In the genomic region with DNA sequence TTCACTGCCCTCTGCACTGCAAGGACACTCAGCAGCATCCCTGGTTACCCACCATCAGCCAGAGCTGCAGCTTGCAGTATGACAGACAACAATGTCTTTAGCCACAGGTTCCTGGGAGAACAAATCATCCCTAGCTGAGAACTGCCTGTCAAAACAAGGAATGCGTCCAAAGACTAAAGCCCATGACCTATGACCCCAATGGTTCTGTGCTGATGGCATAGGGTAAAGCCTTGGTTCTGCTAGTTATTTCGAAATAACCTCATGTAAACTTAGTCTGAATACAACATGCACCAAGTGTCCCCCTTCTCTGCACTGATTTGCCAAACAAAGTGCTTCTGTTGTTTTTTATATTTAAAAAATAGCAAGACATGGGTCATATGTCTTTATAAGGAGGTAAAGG, we compare ENCODE assay signal across 25 mouse cellular contexts.
A peak's percentile ranks its signal among the peaks of the same experiment; 100 is the strongest.
DNase-seq lines count a peak whose midpoint lies in the region; ATAC-seq and TF ChIP-seq lines count a peak whose summit lies in the region.
"Had no signal": no experiment of that assay in that cellular context is flagged by ENCODE, and none has a peak within 500 bp of the region (broad histone marks: within the 10 kb centered on the region; RNA-seq: fewer than 3 reads in every experiment).

No protein-coding gene starts in this region.

- no peak for ATAC-seq in liver, postnatal 0 days
- no peak for ATAC-seq in liver, embryonic 11.5 days (replicated peaks; ENCODE audit: low FRiP score)
- ATAC-seq: activated CD4-positive, CD25-positive, alpha-beta regulatory T cell, adult 4 months; forebrain, embryonic 13.5 days; forebrain, embryonic 16.5 days had no signal

- no peaks in the 10 kb centered on the region for H3K9me3 ChIP-seq in liver, postnatal 0 days (ENCODE audit: low read length)
- H3K9me3 ChIP-seq in liver, embryonic 11.5 days (ENCODE audit: control insufficient read depth, low read length): no peaks in the 10 kb centered on the region
- H3K9me3 ChIP-seq: embryonic facial prominence, embryonic 10.5 days; embryonic facial prominence, embryonic 13.5 days; forebrain, embryonic 10.5 days; forebrain, embryonic 13.5 days; hindbrain, embryonic 12.5 days; hindbrain, embryonic 15.5 days had no signal

- H3K27ac ChIP-seq in liver, postnatal 0 days (ENCODE audit: low read depth): peak overlapping the region; percentile 53
- no peak overlapping the region for H3K27ac ChIP-seq in liver, embryonic 11.5 days (ENCODE audit: low read depth, low read length)
- H3K27ac ChIP-seq in bone marrow, adult 2 months (ENCODE audit: control insufficient read depth, insufficient read depth, low read depth, low read length, poor library complexity): peak overlapping the region; percentile 95
- H3K27ac ChIP-seq: embryonic facial prominence, embryonic 10.5 days; embryonic facial prominence, embryonic 13.5 days; forebrain, embryonic 10.5 days; forebrain, embryonic 13.5 days; hindbrain, embryonic 12.5 days; hindbrain, embryonic 15.5 days had no signal

- WGBS in liver, postnatal 0 days (ENCODE audit: insufficient replicate concordance): 60% methylated on average over 2 of the region's 2 CpGs
- 59% methylated on average over 2 of the region's 2 CpGs for WGBS in liver, embryonic 11.5 days
- 59% methylated on average over 2 of the region's 2 CpGs for WGBS in bone marrow, adult 2 months

- TF ChIP-seq EP300 in liver, postnatal 0 days (IDR thresholded peaks at IDR 0.05; ENCODE audit: low read depth): no peak

- no peak for TF ChIP-seq POLR2A in bone marrow, adult 2 months (IDR thresholded peaks at IDR 0.05; ENCODE audit: borderline replicate concordance, control insufficient read depth, low read depth, low read length)

- H3K27me3 ChIP-seq in liver, postnatal 0 days (ENCODE audit: insufficient read depth, low read length): no peaks in the 10 kb centered on the region
- no peaks in the 10 kb centered on the region for H3K27me3 ChIP-seq in liver, embryonic 11.5 days (replicated peaks; ENCODE audit: control insufficient read depth, insufficient read depth, low read length)
- H3K27me3 ChIP-seq: embryonic facial prominence, embryonic 13.5 days; forebrain, embryonic 13.5 days; hindbrain, embryonic 12.5 days; hindbrain, embryonic 15.5 days had no signal

- TF ChIP-seq CTCF in liver, postnatal 0 days (IDR thresholded peaks at IDR 0.05; ENCODE audit: low read depth): no peak
- no peak for TF ChIP-seq CTCF in bone marrow, adult 2 months (IDR thresholded peaks at IDR 0.05; ENCODE audit: control insufficient read depth, insufficient read depth, low read length)

- H3K4me1 ChIP-seq in liver, postnatal 0 days (ENCODE audit: insufficient read depth): peaks cover 14% of the 10 kb centered on the region
- no peaks in the 10 kb centered on the region for H3K4me1 ChIP-seq in liver, embryonic 11.5 days (replicated peaks; ENCODE audit: control insufficient read depth, insufficient read depth, low read length)
- H3K4me1 ChIP-seq in bone marrow, adult 2 months (ENCODE audit: control insufficient read depth, insufficient read depth, low read length): peaks cover 26% of the 10 kb centered on the region
- H3K4me1 ChIP-seq: hindbrain, embryonic 12.5 days had no signal

- no peak overlapping the region for H3K4me2 ChIP-seq in liver, postnatal 0 days (ENCODE audit: low read depth, low read length)
- no peak overlapping the region for H3K4me2 ChIP-seq in liver, embryonic 11.5 days
- H3K4me2 ChIP-seq: embryonic facial prominence, embryonic 13.5 days; forebrain, embryonic 13.5 days; heart, embryonic 11.5 days; hindbrain, embryonic 12.5 days; hindbrain, embryonic 15.5 days had no signal

- H3K4me3 ChIP-seq in liver, postnatal 0 days (ENCODE audit: low read depth, low read length): no peak overlapping the region
- H3K4me3 ChIP-seq in liver, embryonic 11.5 days (ENCODE audit: low read depth, low read length): no peak overlapping the region
- H3K4me3 ChIP-seq in bone marrow, adult 2 months (replicated peaks; ENCODE audit: control insufficient read depth, low read depth, low read length): no peak overlapping the region
- H3K4me3 ChIP-seq: embryonic facial prominence, embryonic 10.5 days; embryonic facial prominence, embryonic 13.5 days; erythroblast, embryonic 14.5 days; forebrain, embryonic 10.5 days; forebrain, embryonic 13.5 days; hindbrain, embryonic 12.5 days; hindbrain, embryonic 15.5 days had no signal

- H3K36me3 ChIP-seq in liver, postnatal 0 days (replicated peaks; ENCODE audit: insufficient read depth, low read length): no peaks in the 10 kb centered on the region
- H3K36me3 ChIP-seq in liver, embryonic 11.5 days (ENCODE audit: control insufficient read depth, insufficient read depth, low read length): no peaks in the 10 kb centered on the region
- H3K36me3 ChIP-seq: embryonic facial prominence, embryonic 10.5 days; embryonic facial prominence, embryonic 13.5 days; hindbrain, embryonic 12.5 days; hindbrain, embryonic 15.5 days had no signal

- DNase-seq in adrenal gland, postnatal 10 days: peak; percentile 17
- no peak for DNase-seq in adrenal gland, adult 18-20 months (ENCODE audit: low spot score in 2 of 2)
- no peak for DNase-seq in liver, postnatal 0 days
- no peak for DNase-seq in liver, embryonic 11.5 days (ENCODE audit: low spot score)
- DNase-seq in fibroblast of lung, adult 2 months (ENCODE audit: low read depth): peak; percentile 54
- no peak for DNase-seq in urinary bladder, postnatal 14 days (ENCODE audit: low spot score)
- no peak for DNase-seq in T-cell, adult 2 months (ENCODE audit: low spot score)
- DNase-seq: cerebellum, adult 11-12 months; cerebellum, adult 8-10 months; cerebellum, postnatal 10 days; cerebellum, postnatal 36 days; embryo, embryonic 11 days; gastrocnemius, postnatal 10 days; gastrocnemius, postnatal 36 days had no signal

- H3K9ac ChIP-seq in liver, postnatal 0 days (replicated peaks): no peak overlapping the region
- H3K9ac ChIP-seq in liver, embryonic 11.5 days (ENCODE audit: low read depth, low read length): no peak overlapping the region
- H3K9ac ChIP-seq: embryonic facial prominence, embryonic 13.5 days; forebrain, embryonic 13.5 days; hindbrain, embryonic 12.5 days; hindbrain, embryonic 15.5 days had no signal

Comparison
In these comparisons a context has a peak if more than half of its experiments do, and no peak if none do; other contexts are left out.
1. DNase-seq: peak in adrenal gland, postnatal 10 days (single experiment) and fibroblast of lung, adult 2 months (single experiment); none in adrenal gland, adult 18-20 months (0 of 2), liver, postnatal 0 days (single experiment), liver, embryonic 11.5 days (single experiment), urinary bladder, postnatal 14 days (single experiment) and T-cell, adult 2 months (single experiment).